Mouse (Mus musculus) c-Kit-positive CD71-positive TER-119-negative erythroid progenitor cells, embryonic 14.5 days (primary cell): ENCODE results near the gene Eci1.
A peak's percentile ranks its signal among the peaks of the same experiment; 100 is the strongest.
"Not testable (repeated sequence)": the region's sequence is repeated elsewhere in the genome, so short reads cannot be mapped to it uniquely, and the experiment has no call there.

Source experiments
- DNase-seq: peaks from one replicate; pipeline ENCODE4 v3.0.0-alpha.2; 2013; ENCODE audit warnings: low read depth

Eci1 gene

DNA sequence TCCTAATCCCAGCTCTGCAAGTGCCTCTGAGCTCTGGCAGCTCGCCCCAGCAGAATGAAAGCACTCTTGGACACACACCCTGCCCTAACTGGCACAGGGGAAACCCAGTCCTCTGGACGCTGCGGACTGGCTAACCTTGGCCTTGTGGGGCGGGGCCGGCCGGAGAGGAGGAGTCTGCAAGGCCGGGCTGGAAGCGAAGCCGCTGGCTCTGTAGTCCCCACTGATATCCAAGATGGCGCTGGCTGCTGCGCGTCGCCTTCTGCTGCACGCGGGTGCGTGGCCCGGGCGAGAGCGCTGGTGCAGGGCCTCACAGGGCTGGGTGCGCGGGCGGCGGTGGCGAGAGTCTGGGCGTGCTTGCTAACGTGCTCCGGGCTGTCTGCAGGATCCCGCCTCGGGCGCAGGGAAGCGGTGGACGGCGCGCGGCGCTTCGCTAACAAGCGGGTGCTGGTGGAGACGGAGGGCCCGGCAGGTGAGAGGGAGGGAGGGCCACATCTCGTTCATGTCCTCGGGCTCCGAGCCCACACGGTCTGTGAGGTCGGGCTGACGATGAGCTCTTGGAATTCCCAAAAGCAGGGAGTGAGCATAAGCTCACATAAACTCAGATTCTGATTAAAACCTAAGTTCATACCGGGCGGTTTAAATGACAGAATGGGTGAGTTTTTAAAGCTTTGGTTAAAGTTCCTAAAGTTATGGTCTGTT, at the start of gene Eci1:
Gene Eci1, plus strand, starts transcription at position 171 of the 699 bp plus-strand sequence.
- peak; percentile 85 for DNase-seq

DNA sequence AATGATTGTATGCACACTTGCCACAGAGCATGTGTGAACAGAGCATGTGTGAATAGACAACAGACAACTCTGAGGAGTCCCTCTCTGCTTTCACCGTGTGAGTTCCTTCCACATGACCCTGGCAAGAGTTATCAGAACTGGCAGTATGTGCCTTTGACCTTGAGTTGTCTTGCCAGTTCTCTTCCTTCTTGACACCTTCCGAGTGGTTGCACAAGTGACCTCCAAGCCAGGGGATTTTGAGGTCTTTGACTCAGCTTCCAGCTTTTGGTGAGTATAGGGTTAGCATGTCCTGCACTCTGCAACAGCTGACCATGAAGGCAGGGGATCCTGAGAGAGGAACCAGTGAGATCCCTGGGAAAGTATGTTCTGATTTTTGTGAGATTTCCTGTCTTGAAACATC, 47.9 kb upstream of the Eci1 start:
- DNase-seq = no peak

DNA sequence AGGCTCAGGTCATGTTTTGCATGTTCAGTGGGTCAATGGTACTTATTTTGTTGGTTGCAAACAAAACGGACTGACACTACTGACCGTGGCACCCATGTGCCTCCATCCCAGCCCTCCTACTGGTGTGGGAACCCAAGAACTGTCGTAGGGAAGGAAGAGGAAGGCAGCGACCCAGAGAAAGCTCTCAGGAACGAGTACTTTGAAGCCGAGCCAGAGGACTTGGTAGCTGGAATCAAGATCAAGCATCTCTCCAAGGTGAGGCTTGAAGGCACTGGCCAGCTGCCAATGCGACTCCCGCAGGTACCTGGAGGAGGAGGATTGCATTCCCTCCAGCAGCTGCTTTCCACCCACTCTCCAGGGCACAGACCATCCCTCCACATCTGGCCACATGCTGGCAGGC, 42.7 kb upstream of the Eci1 start:
- no peak for DNase-seq

DNA sequence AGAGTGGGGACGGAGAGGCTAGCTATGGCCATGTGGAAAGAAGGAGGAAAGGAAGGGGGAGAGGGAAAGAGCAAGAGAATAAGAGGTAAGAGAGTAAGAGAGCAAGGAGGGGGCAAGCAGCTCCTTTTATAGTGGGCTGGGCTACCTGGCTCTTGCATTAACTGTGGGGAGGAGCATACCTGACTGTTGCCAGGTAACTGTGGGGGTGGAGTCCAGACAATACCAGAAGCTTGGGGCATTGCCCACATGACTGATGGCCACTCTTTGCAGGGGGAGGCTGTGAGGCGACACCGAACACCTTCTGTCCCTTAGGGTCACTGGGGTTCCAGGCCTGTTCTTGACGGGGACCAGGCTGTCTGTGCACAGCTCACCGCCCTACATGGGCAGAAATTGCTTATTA, 37.7 kb upstream of the Eci1 start:
- DNase-seq = no peak

DNA sequence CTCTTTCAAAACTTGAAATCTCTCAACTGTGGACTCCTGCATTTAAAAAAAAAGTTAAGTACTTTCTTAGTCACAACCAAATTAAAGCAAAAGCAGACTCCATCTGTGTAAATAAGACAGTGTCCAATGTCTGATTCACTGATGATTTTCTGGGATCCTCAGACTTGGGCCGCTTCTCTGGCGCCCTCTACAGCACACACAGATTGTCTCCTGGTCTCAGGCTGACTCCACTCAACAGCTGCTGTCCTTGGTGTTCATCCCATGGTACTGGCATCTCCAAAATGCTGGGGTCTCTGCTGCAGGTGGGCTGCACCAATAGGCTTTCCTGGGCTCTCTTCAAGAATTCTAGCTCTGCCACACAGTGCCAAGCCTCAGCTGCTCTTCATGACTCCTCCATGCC, 36.6 kb upstream of the Eci1 start:
- no peak for DNase-seq

DNA sequence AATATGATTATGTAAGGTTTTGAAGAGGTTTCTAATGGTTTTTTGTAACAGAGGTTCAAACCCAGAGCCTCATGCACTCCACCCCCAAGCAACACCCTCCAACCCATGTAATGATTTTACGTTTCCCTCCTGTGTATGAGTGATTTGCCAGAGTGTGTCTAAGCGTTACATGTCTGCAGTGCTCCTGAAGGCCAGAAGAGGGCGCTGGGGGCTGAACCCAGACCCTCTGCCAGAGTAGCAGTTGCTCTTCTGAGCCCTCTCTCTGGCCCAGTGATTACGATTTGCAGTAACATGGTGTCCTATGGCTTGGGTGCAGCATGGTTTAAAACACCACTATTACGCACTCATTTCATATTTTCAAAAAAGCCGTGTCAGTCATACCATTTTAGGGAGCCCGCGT, 35.3 kb upstream of the Eci1 start:
- DNase-seq = no peak

DNA sequence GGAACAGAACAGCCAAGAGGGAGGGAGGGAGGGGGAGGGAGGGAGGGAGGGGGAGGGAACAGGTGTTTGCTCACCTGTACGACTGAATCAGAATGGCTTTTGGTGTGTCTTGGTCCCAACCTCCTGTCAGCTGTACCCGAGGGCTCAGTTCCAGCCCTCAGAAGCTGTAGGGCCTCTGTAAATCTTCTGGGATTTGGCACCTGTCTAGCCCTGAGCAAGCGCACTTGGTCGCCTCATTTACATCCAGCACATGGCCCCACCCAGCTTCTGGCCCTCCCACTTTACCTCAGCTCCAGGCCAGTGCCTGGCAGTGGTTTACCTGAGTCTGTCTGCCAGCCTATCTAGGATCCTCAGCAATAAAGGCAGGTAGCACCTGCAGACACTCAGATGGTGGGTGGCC, 32.9 kb upstream of the Eci1 start:
- DNase-seq = no peak

DNA sequence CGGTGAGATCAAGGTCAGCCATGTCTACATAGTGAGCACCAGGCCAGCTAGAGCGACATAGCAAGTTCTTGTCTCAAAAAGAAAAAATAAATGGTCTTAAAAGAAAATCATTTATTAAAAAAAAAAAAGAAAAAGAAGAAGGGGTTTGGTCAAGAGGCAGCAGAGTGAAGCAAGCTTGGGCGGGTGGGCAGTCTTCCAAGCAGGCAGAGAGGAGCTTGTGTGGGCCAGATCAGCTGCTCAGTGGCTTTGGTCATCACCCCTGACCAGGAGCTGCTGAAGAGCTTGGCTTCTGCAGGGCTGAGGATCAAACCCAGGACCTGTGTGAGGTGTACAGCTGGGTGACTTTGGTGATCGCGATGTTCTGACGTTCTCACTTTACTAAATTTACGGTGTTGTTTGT, 32.0 kb upstream of the Eci1 start:
- no peak for DNase-seq

DNA sequence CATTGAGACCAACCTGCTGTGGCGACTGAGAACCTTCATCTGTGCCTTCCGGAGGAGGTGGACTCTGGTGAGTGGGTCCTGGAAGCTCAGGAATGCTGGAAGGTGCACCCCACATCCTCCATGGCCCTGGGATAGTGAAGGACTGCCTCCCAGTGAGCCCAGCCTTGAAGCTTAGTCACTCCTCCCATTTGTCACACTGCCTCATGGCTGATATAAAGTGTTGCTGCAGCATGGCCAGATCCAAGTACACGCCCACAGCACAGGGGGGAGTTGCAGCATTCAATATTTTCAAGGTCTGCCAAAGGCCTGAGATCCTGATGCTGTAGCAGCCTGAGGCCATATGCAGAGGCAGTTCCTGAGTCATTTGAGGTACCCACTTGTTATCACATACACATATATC, 24.1 kb upstream of the Eci1 start:
- DNase-seq = no peak

DNA sequence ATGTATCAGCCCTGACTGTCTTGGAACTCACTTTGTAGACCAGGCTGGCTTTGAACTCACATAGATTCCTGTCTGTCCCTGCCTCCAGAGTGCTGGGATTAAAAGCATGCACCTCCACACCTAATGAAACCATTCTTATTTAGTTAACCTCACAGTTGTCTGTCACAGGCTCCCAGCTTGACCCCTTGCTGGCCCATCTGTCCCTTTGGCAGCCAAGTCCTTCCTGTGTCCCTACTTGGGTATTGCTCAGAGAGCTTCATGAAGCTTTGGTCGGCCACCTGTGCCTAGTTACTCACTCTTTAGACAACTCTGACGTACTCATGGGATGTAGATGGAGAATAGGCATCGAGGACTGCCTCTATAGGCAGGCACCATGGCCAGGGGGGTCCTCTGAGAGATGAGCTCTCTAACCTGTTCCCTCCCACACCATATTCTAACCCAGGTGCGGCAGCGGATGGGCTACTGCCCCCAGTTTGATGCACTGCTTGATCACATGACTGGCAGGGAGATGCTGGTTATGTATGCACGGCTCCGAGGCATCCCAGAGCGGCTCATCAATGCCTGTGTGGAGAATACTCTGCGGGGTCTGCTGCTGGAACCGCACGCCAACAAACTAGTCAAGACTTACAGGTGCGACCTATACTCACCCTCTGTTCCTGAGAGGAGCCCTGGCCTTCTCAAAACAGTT, 19.2 kb upstream of the Eci1 start:
- DNase-seq = no peak

DNA sequence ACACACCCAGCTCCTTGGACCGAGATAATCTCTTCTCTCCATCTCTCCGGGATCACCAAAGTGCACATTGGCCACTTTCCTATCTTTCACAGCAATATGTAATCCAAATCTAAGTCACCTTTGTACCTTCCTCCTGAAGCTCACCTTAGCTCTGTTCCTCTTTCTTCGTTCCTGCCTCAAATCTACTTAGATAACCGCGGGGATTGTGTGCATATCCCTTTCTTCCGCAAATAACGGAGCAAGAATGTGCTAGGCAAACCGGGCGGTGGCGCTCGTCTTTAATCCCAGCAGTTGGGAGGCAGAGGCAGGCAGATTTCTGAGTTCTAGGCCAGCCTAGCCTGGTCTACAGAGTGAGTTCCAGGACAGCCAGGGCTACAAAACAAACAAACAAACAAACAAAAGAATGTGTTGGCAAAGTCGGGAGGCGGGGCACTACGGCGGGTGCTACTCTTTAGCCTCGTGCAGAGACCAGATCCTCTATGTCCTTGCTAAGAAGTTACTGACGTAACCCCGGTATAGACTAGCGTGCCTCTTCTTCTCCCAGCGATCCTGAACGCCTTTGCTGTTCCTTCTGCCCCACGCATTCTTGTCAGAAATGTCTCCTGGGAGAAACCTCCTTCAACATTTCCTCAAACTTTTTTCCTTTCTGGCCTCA, 12.8 kb upstream of the Eci1 start:
- no peak for DNase-seq

DNA sequence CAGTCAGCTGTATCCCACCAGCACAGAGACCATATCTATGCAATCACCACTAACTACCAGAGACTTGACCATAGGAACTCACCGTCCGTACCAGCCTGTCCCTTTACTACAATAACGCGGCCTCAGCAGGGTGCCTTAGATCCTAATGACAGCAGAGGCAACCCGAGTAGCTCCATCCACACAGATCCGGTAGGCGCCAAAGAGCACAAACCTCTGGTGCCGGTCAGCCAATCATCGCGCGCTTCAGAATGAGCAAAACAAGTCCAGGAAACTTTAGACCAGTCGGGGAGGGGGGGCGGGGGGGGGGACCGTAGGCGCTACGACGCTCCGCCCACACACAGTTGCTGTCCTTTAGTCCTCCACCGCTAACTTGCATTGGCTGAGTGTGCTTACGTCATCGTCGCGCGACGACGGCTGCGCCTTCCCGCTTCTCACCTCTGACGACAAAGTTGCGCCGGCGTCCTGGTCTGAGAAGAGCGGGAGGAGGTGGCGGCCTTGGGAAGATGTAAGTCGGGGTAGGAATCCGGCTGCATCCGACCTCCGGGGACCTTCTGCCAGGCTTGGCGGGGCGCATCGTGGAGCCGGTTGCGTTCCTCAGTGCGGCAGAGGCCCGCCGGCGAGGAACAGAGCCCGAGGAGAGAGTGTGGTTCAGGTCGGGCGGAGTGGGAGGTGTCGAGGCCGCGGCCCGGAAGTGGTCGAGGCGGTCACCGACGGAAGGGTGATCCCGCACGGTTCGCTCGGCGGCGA, 12.0 kb upstream of the Eci1 start, which contains the start of gene Rnps1:
Gene Rnps1, plus strand, starts transcription at position 336 of the 747 bp plus-strand sequence.
- peak; percentile 99 for DNase-seq

DNA sequence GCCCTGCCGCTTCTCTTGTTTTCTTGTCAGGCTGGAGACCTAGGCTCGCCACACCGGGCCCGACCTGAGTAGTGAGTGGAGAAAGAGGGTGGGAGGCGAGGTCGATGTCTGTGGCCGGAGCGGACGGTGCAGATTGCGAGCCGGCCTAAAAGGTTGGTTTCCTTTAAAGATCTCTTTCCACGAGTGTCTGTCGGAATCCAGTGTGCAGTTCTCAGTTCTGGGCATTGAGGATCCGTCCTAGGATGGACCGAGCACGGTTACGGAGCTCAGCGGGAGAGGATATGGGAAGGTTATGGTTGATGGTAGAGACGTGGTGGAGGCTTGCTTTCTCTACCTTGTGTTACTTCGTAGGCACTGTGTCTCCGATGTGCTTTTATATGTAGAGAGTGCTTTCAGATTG, 11.4 kb upstream of the Eci1 start:
- no peak for DNase-seq

DNA sequence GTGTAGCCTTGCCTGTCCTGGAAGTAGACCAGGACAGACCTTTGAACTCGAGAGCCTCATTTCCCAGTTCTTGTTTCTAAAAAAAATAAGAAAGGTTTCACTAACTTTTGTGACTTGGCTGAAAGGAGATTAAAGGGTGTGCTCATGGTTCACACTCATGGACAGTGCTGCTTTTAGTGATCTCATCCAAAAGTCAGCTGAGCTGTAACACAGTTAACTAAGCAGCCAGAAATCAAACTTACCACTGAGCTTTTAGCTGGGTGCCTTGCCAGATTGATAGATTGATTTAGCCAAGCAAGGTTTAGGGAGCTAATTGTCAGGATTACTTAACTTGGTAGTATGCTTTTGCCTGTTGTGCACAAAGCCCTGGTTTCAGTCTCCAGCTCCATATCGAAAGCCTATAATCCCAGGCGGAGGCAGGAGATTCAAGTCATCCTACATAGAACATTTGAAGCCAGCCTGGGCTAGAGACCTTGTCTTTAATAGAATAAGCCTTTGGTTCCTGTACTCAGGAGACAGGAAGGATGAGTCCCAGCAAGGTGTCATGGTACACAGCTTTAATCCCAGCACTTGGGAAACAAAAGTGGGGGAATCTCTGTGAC, 10.3 kb upstream of the Eci1 start:
- no peak for DNase-seq

DNA sequence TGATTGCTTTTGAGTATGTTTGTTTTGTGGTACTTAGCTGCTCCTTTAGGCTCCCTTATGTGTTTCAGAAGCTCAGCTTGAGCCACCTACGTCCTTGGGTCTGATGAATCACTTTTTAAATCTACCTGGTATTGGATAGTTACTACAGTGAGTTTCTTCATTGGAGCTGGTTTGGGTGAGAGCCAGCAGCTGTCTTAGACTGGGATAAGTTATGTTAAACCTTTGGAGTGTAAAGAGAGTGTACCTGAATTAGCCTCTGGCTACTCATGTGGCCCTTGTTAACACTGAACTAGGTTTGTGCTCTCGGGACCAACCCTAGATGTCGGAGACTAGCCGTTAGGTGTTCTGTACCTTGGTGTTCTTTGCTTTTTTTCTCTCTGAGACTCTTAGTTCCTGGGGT, 3.3 kb upstream of the Eci1 start:
- no peak for DNase-seq

DNA sequence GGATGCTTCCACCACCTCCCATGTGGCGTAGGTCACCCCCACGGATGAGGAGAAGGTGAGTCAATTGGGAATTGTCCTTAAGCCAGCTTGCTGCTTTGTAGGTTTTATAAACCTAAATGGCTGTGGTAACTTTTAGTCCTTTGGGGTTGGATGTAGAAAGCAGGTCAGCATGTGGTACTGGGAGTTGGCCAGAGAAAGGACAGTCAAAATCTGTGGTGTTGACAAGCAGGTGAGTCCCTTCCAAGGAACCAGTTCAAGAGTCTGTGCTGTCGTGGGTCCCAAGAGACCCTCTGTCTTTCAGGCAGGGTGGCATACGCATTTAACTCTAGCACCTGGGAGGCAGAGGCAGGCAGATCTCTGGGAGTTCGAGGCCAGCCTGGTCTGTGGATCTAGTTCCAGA, 2.0 kb upstream of the Eci1 start:
- no peak for DNase-seq

DNA sequence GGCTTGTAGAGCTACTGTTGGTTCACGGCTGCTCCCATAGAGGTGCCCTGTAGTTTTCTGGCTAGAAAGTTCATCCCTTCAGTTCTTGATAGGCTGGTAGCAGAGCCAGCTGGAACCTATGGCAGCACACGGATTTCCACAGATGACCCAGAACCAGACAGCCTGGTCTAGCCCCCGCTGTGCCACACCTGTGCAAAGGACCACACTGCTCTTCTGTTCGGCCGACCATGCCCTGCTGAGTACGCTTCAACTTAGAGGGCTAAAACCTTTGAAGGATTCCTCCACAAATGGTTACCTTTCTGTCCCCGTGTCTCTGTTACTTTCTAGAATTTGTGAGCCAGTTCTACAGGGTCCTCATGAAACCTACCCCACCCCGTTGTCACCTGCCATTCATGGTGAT, 1.1 kb upstream of the Eci1 start:
- DNase-seq = not testable (repeated sequence)

DNA sequence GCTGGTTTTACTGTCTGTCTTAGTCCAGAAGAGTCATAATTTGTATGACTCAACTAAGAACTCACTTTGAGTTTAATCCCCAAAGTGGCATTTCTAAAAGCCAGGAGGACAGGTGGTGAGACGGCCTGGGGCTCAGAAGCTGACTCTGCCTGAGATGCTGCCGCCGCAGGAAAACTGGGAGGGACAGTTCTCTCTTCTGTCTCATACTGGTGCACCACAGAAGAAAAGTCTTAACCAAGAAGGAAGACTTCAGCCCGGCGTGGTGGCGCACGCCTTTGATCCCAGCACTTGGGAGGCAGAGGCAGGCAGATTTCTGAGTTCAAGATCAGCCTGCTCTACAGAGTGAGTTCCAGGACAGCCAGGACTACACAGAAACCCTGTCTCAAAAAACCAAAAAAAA, 536 bp upstream of the Eci1 start:
- DNase-seq = no peak

DNA sequence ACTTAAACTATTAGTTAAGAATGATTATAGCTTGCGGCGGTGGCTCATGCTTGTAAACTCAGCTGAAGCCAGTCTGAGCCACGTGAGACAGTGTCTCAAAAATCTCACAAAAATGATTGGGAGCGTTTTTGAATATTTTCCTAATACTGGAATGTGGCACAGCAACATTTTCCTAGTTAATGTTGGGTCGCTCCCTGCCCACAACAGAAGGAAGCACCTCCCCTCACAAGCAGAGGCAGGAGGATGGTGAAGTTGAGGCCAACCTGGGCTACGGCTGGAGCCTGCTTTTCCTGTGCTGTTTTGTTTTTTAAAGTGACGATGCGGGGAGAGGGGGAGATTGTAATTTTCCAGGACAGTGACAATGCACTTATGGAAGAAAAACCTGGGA, 723 bp downstream of the Eci1 start:
- DNase-seq = no peak

DNA sequence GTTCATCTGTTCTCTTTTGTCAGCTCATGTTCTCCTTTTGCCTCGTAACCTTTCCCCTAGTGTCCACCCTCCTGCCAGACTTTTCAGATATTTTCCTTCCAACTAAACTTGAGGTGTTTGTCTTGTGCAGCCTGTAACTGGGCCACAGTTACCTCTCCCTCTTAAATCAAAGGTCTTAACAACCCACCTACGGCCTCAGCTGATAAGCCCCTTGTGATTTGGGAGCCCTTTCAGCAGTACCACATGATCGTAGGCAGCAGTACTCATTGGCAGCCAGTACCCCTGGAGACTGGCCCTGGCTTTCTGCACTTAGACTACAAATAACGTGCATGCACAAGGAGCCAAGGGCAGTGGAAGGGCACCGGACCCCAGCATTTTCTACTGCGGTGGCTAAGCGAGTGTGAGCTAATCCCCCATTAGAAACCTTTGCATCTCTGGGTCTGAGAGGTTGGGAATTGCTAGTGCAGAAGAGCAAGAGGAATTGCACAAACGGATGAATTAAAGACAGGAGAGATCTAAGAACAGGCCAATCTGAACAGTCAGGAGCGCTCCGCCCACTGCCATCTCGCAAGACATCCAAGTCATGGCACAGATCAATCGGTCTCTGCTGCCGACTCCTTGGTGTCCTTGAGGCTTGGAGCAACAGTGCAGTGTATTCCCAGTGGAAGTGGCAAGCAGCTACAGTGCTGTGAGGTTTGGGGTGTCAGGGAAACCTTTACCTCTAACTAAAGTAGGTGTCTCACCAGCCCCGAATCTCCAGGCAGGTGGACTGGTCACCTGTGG, 3.0 kb downstream of the Eci1 start:
- no peak for DNase-seq

DNA sequence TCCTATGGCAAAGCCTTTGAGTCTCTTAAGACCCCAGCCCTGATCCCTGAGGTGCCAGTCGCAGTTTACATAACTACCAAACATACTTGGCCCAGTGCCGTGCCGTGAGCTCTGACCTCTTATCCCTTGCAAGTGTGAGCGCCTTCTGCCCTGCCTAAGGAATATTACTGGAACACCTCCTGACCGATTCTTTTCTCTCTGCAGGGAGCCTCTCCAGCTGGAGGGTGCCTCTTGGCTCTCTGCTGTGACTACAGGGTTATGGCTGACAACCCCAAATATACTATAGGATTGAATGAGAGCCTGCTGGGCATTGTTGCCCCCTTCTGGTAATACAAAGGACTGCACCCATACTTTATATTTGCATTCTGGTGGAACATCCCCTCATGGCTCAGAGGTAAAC, 10.6 kb downstream of the Eci1 start:
- no peak for DNase-seq

DNA sequence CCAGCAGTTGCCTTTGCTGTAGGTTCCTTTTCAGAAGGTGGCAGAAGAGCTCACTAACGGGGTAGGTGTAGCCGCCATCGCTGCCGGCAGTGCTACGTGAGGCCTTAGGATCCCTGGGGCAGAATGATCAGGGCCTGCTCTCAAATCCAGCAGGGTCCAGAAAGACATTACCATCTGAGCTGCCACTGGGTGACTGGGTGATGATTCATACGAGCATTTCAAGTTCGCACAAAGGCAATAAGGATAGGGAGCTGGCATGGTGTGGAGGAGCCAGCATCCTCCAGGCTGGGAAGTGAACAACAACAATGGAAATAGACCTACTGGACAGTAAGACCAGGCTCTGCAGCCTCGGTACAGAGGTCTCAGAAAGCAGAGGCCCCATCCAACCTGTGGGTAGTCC, 13.9 kb downstream of the Eci1 start:
- DNase-seq = no peak
